In the genomic region with DNA sequence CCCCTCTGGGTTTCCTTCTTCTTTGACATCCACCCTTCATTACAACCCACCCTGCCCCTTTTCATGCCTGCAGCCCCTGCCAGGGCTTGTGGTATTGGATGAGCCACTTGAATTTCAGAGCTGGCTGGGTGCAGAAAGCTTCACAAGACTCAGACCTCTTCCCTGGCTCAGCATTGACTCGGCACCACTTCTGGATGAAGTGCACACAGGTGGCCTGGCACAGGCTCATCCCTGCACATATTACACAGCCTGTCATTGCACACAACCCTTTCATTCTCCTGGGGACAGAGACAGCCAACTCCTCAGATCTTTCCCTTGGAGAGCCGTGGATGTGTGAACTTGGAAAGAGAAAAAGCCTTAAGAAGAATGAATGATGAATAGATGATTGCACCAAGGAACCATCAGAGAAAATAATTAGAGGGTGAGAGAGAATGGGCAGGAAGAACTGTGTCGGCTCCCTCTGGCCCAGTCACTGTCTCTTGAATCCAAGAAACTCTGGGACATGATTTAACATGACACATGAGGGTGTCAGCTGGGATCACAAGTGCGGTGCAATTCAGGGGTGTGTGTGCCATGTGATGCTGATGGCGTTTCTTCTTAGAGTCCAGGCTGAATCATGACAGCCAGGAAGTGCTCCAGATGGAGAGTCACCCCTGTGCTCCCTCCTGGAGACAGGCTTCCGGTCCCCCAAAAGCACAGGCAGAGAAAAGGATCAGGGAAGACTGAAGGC, we compare ENCODE assay signal across 21 mouse cellular contexts.
DNase-seq lines count a peak whose midpoint lies in the region; ATAC-seq lines count a peak whose summit lies in the region.
"Had no signal": no experiment of that assay in that cellular context is flagged by ENCODE, and none has a peak within 500 bp of the region (broad histone marks: within the 10 kb centered on the region; RNA-seq: fewer than 3 reads in every experiment).

No protein-coding gene starts in this region.

- ATAC-seq in forebrain, embryonic 16.5 days: 0 out of 2 replicates have a peak, but pooled peaks have one; percentile 23
- ATAC-seq in forebrain, embryonic 14.5 days: no peak
- ATAC-seq: activated CD4-positive, CD25-positive, alpha-beta regulatory T cell, adult 4 months; CD4-positive, CD25-positive, alpha-beta regulatory T cell, adult 4 months; forebrain, embryonic 15.5 days; hindbrain, embryonic 16.5 days; inflammation-experienced regulatory T-cells, adult 6 months; intestine, embryonic 16.5 days had no signal

- H3K27ac ChIP-seq in forebrain, embryonic 16.5 days (ENCODE audit: low read length): no peak overlapping the region
- no peak overlapping the region for H3K27ac ChIP-seq in forebrain, embryonic 14.5 days (ENCODE audit: low read depth, low read length)
- H3K27ac ChIP-seq: forebrain, embryonic 15.5 days; gastrocnemius, adult 2 months; hindbrain, embryonic 13.5 days had no signal

- H3K4me3 ChIP-seq in forebrain, embryonic 16.5 days (replicated peaks; ENCODE audit: low read length): no peak overlapping the region
- H3K4me3 ChIP-seq in forebrain, embryonic 14.5 days (ENCODE audit: low read depth, low read length): no peak overlapping the region
- H3K4me3 ChIP-seq: forebrain, embryonic 15.5 days; gastrocnemius, adult 2 months; hindbrain, embryonic 13.5 days had no signal

- H3K9ac ChIP-seq in forebrain, embryonic 16.5 days (replicated peaks; ENCODE audit: low read depth, low read length): no peak overlapping the region
- H3K9ac ChIP-seq in forebrain, embryonic 14.5 days (ENCODE audit: low read length): no peak overlapping the region
- H3K9ac ChIP-seq: forebrain, embryonic 15.5 days; hindbrain, embryonic 13.5 days had no signal

- no peak for DNase-seq in forebrain, embryonic 14.5 days (ENCODE audit: low spot score)
- DNase-seq in left cerebral cortex, postnatal 4 days: peak; percentile 38
- DNase-seq in left cerebral cortex, adult 9 months (ENCODE audit: low spot score in 2 of 2): no peak
- DNase-seq in brain, adult 2 months (ENCODE audit: low read depth, low spot score): peak; percentile 15
- DNase-seq in adipocyte (ENCODE audit: low spot score): no peak
- DNase-seq: adrenal gland, postnatal 14 days; cerebellum, adult 18-20 months; cerebellum, adult 9-10 months; gastrocnemius, adult 2 months; gastrocnemius, postnatal 14 days; heart, adult 11 months; kidney, adult 18-20 months had no signal

- no peak overlapping the region for H3K4me2 ChIP-seq in forebrain, embryonic 16.5 days (ENCODE audit: low read length)
- no peak overlapping the region for H3K4me2 ChIP-seq in forebrain, embryonic 14.5 days (ENCODE audit: low read length)
- H3K4me2 ChIP-seq: forebrain, embryonic 15.5 days; heart, embryonic 11.5 days; hindbrain, embryonic 13.5 days had no signal

- WGBS in forebrain, embryonic 16.5 days: 78% methylated on average over 6 of the region's 6 CpGs
- 80% methylated on average over 6 of the region's 6 CpGs for WGBS in forebrain, embryonic 14.5 days

- no peaks in the 10 kb centered on the region for H3K4me1 ChIP-seq in forebrain, embryonic 16.5 days (replicated peaks; ENCODE audit: control insufficient read depth, insufficient read depth, low read length)
- H3K4me1 ChIP-seq in forebrain, embryonic 14.5 days (ENCODE audit: control insufficient read depth, insufficient read depth, low read length): no peaks in the 10 kb centered on the region
- H3K4me1 ChIP-seq: forebrain, embryonic 15.5 days had no signal

- intact Hi-C loops in left cerebral cortex, postnatal 4 days (cut with DNase I): no loop called here

- H3K36me3 ChIP-seq in forebrain, embryonic 16.5 days (ENCODE audit: control insufficient read depth, insufficient read depth): no peaks in the 10 kb centered on the region
- no peaks in the 10 kb centered on the region for H3K36me3 ChIP-seq in forebrain, embryonic 14.5 days (ENCODE audit: control insufficient read depth, insufficient read depth, low read length)
- H3K36me3 ChIP-seq: forebrain, embryonic 15.5 days; hindbrain, embryonic 13.5 days had no signal

- H3K9me3 ChIP-seq in forebrain, embryonic 16.5 days (ENCODE audit: control insufficient read depth, low read length): 0 out of 2 replicates have a peak, but pooled peaks cover 2% of the 10 kb centered on the region
- H3K9me3 ChIP-seq in forebrain, embryonic 14.5 days (replicated peaks; ENCODE audit: control insufficient read depth, low read length): no peaks in the 10 kb centered on the region; the same call in 1 of the 2 replicates

- no peaks in the 10 kb centered on the region for H3K27me3 ChIP-seq in forebrain, embryonic 16.5 days (replicated peaks; ENCODE audit: control insufficient read depth, insufficient read depth, low read length)
- no peaks in the 10 kb centered on the region for H3K27me3 ChIP-seq in forebrain, embryonic 14.5 days (replicated peaks; ENCODE audit: control insufficient read depth, insufficient read depth, low read length)
- H3K27me3 ChIP-seq: forebrain, embryonic 15.5 days; hindbrain, embryonic 13.5 days had no signal

Comparison
In these comparisons a context has a peak if more than half of its experiments do, and no peak if none do; other contexts are left out.
1. DNase-seq: peak in left cerebral cortex, postnatal 4 days (single experiment) and brain, adult 2 months (single experiment); none in forebrain, embryonic 14.5 days (single experiment), left cerebral cortex, adult 9 months (0 of 2) and adipocyte (single experiment).